Mouse (Mus musculus) ES-E14 (cell line): ENCODE data around the gene Rcbtb2. TPM values are rescaled to one million over a fixed set of nuclear protein-coding genes. Genes with fewer than 3 reads are reported as not detected.

Source experiments
- DNase-seq: peaks from one replicate; pipeline ENCODE4 v3.0.0-alpha.2; 2013; ENCODE audit warnings: low read depth, low spot score
- H3K27ac ChIP-seq: 2 replicates; pipeline ENCODE4 v1.5.1; 2012; ENCODE audit warnings: low read depth, mild to moderate bottlenecking, low read length, moderate library complexity, mixed read lengths; ENCODE audit not compliant: poor library complexity, insufficient read depth, severe bottlenecking
- H3K36me3 ChIP-seq: 2 replicates; pipeline ENCODE4 v1.6.1; 2012; ENCODE audit warnings: mild to moderate bottlenecking, low read length, moderate library complexity, mixed read lengths; ENCODE audit not compliant: control insufficient read depth, poor library complexity, insufficient read depth, severe bottlenecking
- H3K4me1 ChIP-seq, 2 experiments: fragments of 150-350 bp in 1 of 2; sonication (generic) in 1 of 2; 2 replicates each; pipeline ENCODE4 v1.6.1; 2012; ENCODE audit warnings: low read length in 2 of 2, mild to moderate bottlenecking in 1 of 2, mixed read lengths in 1 of 2; ENCODE audit not compliant: control insufficient read depth in 2 of 2, insufficient read depth in 2 of 2, poor library complexity in 1 of 2
- H3K4me3 ChIP-seq, 2 experiments: fragments of 150-350 bp in 1 of 2; sonication (generic) in 1 of 2; 2 replicates each; pipeline ENCODE4 v1.5.1; 2012; ENCODE audit warnings: low read length in 2 of 2, low read depth in 1 of 2, mild to moderate bottlenecking in 1 of 2, mixed read lengths in 1 of 2; ENCODE audit not compliant: insufficient read depth in 1 of 2, poor library complexity in 1 of 2, severe bottlenecking in 1 of 2
- H3K9ac ChIP-seq: 2 replicates; pipeline ENCODE4 v1.6.1; 2012; ENCODE audit warnings: low read depth, mild to moderate bottlenecking, low read length, mixed read lengths; ENCODE audit not compliant: poor library complexity, insufficient read depth, severe bottlenecking
- H3K9me3 ChIP-seq: fragments of 150-350 bp; sonication (generic); 2 replicates; pipeline ENCODE4 v1.6.1; 2012; ENCODE audit warnings: low read depth, mild to moderate bottlenecking, low read length; ENCODE audit not compliant: control insufficient read depth, insufficient read depth
- CHD2 ChIP-seq: IDR thresholded peaks from 2 replicates; pipeline ENCODE4 v1.6.1; 2014; ENCODE audit warnings: mild to moderate bottlenecking, low read depth, low read length, inconsistent platforms
- HCFC1 ChIP-seq: IDR thresholded peaks from 2 replicates; pipeline ENCODE4 v1.6.1; 2012; ENCODE audit warnings: low read length, inconsistent platforms, borderline replicate concordance; ENCODE audit not compliant: insufficient read depth
- MAFK ChIP-seq: IDR thresholded peaks from 2 replicates; pipeline ENCODE4 v1.6.1; 2014; ENCODE audit warnings: mild to moderate bottlenecking, low read depth, low read length, inconsistent platforms; ENCODE audit not compliant: insufficient read depth
- ZC3H11A ChIP-seq: IDR thresholded peaks from 2 replicates; pipeline ENCODE4 v1.6.1; 2012; ENCODE audit warnings: low read depth, mild to moderate bottlenecking, inconsistent platforms, low read length, borderline replicate concordance
- ZNF384 ChIP-seq: IDR thresholded peaks from 2 replicates; pipeline ENCODE4 v1.6.1; 2012; ENCODE audit warnings: low read depth, low read length, inconsistent platforms
- in situ Hi-C, 2 experiments: fragments of 600-800 bp; cut with MboI; formaldehyde crosslinking; loops; one replicate each; pipeline ENCODE4 v1.15.1; 2025; ENCODE audit warnings: low sequenced_read_pairs in 2 of 2, inconsistent platforms in 1 of 2; ENCODE audit not compliant: unreplicated experiment in 2 of 2
- total RNA-seq: library from RNA; depleted of rRNA; stranded (reverse); fragments of 300-350 nt; gene quantifications from 2 replicates; pipeline ENCODE4 v1.2.3, GENCODE M21; 2012; rRNA removed

The Rcbtb2 gene
- total RNA-seq, 1 experiment: 11.2 TPM

DNA sequence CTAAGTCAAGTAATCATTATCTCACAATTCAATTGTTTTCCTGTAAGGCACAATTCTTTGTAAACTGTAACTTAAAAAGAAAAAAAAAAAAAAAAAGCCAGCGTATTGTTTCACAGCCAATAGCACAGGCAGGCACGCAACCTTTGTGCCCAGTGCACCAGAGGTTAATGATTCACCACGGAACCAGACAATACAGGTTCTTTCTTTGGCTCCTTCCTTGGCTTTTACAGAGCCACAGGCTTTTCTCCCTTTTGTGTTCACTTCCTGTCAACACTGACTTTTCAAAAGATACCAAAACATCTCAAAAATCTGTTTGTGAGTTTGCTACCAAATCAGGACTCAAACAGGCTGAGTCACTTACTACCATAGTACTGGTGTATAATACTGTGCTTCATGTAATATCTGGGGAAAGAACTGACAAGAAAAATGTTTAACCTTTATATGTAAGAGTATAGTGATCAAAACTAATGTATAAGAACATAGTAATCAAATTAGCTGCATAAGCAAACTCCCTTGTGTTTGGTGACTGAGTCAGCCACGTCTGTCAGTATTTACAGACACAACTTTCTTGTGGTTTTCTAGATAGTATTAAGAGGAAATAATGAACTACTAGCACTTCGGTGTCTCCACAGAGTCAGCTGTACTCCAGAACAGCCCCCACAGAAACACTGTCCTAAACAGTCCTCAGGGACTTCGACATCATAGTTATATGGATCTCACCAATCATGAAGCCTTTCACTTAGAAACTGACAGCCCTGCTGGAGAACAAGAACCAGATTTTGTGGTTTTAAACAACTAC, 130.8 kb downstream of the Rcbtb2 start:
- H3K27ac ChIP-seq: no peak overlapping the region; the same call in 1 of the 2 replicates
- H3K9ac ChIP-seq: no peak overlapping the region
- peaks cover 0 to 6% of the 10 kb centered on the region in 2 experiments; a peak in 3 of 4 replicates for H3K4me1 ChIP-seq
- in situ Hi-C loops: no loop called here
- H3K9me3 ChIP-seq: no peaks in the 10 kb centered on the region
- H3K36me3 ChIP-seq: no peaks in the 10 kb centered on the region
- TF ChIP-seq MAFK (no peak), ZC3H11A (no peak), ZNF384 (peak; percentile 78), HCFC1 (no peak), CHD2 (no peak)
- H3K4me3 ChIP-seq: no peak overlapping the region
- DNase-seq: no peak

DNA sequence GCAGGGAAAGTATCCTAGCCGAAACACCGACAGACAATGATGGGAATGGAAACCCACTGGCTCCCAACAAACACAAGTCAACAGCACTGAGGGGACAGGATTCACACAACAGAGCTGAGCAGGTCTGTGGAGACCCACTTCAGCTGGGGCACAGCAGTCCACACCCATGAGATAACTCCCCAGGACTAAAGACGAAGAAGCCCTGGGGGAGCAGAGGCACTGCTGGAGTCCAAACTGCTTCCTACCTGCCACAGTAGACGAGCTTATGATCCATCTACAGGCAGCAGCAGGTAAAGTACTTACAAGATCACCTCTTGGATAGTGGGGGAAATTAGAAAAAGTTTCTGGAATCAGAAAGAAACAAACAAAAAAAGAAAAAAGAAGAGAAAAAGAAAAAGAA, 131.6 kb downstream of the Rcbtb2 start:
- no peak overlapping the region for H3K9ac ChIP-seq
- TF ChIP-seq ZNF384 (no peak), ZC3H11A (no peak), CHD2 (no peak), HCFC1 (no peak), MAFK (no peak)
- in situ Hi-C loops: no loop called here
- peaks cover 0 to 6% of the 10 kb centered on the region in 2 experiments; a peak in 3 of 4 replicates for H3K4me1 ChIP-seq
- H3K4me3 ChIP-seq: no peak overlapping the region
- H3K9me3 ChIP-seq: no peaks in the 10 kb centered on the region
- DNase-seq: no peak
- H3K36me3 ChIP-seq: no peaks in the 10 kb centered on the region
- H3K27ac ChIP-seq: peak overlapping the region; percentile 80

DNA sequence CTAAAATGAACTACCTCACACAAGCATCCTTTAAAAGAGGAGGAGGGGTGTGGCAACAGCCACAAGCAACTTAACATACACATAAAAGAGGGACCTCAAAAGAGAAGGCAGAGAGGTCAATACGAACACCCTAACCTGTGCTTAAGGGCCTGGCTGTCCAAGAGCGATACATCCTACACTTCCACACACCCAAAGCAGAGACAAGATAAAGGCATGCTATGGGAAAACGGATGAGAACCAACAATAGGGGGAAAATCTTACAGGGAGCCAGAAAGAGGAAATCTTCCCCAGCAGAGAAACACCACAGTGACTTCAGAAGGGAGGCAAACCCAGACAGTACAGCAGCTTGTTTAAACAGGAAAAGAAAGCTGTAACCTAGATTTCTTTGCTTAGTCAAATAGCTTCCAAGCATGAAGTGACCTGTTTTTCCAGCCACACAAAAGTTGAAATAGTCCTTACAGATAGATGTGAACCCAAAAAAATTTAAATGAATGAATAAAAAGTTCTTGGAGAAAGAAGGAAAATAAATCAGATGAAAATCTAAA, 132.7 kb downstream of the Rcbtb2 start:
- TF ChIP-seq CHD2 (no peak), ZNF384 (no peak), MAFK (no peak), ZC3H11A (no peak), HCFC1 (no peak)
- H3K27ac ChIP-seq: no peak overlapping the region
- H3K4me3 ChIP-seq: no peak overlapping the region
- H3K9ac ChIP-seq: no peak overlapping the region
- no peak for DNase-seq
- H3K4me1 ChIP-seq: peaks cover 0 to 6% of the 10 kb centered on the region in 2 experiments; a peak in 3 of 4 replicates
- H3K9me3 ChIP-seq: no peaks in the 10 kb centered on the region
- H3K36me3 ChIP-seq: no peaks in the 10 kb centered on the region
- in situ Hi-C loops: no loop called here

DNA sequence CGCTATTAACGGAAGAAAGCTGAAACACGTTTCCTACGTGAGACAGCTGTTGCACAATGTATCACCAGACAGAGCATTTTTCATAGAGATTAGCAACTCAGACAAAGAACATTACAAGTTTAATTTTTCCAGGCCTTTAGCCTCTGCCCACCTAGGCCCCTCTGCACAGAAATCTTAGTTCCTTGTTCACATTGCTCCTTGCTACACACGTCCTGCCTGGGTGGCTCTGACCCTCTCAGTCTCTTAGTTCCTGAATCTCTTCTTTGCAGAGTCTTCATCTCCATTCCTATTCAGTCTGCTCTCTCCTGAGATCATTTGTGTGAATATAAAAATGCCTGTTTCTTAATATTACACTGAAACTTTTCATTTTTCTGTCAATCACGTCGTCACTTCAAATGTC, 134.5 kb downstream of the Rcbtb2 start:
- TF ChIP-seq ZC3H11A (no peak), MAFK (no peak), CHD2 (no peak)
- in situ Hi-C loops: no loop called here
- H3K4me1 ChIP-seq: peaks cover 0 to 5% of the 10 kb centered on the region in 2 experiments; a peak in 3 of 4 replicates
- no peak for DNase-seq
- H3K9me3 ChIP-seq: no peaks in the 10 kb centered on the region
- no peaks in the 10 kb centered on the region for H3K36me3 ChIP-seq
- H3K4me3 ChIP-seq: no peak overlapping the region
- H3K27ac ChIP-seq: no peak overlapping the region
- H3K9ac ChIP-seq: no peak overlapping the region

Other genes starting within 250 kb of the Rcbtb2 start
- 2.9 and 7.6 TPM in 2 replicates for gene Cysltr2, start 73.9 kb upstream of the Rcbtb2 start, total RNA-seq
- 5.9 and 6.2 TPM in 2 replicates for gene Lpar6, start 114.9 kb downstream of the Rcbtb2 start, total RNA-seq
- 4.7 and 8.1 TPM in 2 replicates for gene Rb1, start 202.8 kb downstream of the Rcbtb2 start, total RNA-seq